Mouse (Mus musculus) gastrocnemius, postnatal 4 days (tissue): ENCODE data around the gene Gprc5c. TPM values are rescaled to one million over a fixed set of nuclear protein-coding genes. Genes with fewer than 3 reads are reported as not detected.

Experiments
- DNase-seq, 2 experiments: peaks; one replicate each; pipeline ENCODE4 v3.0.0; 2021 to 2022; ENCODE audit warnings: low spot score in 2 of 2, mixed read lengths in 2 of 2
- long read RNA-seq, 2 experiments: library from polyadenylated mRNA; stranded (forward); transcript quantifications; one replicate each; pipeline ENCODE4 v2.0.0; 2021
- total RNA-seq, 2 experiments: library from RNA; stranded (reverse); gene quantifications; 2 replicates each; pipeline ENCODE4 v1.2.3; 2021

The Gprc5c gene
- 10 to 100 TPM; 51.0 to 57.9 TPM for total RNA-seq
- long read RNA-seq, experiment 1, transcript Gprc5c-201 (4 exons, 2,200 nt) = minor isoform, 6 of 70 reads
- long read RNA-seq, experiment 1, transcript Gprc5c-202 (5 exons, 3,667 nt) = major isoform, 12 of 70 reads
- long read RNA-seq, experiment 1, partial matches to known transcripts = 27 of 70 reads
- long read RNA-seq, experiment 1, other reads (novel, unspliced or antisense) = 21 of 70 reads
- long read RNA-seq, experiment 2, transcript Gprc5c-202 (5 exons, 3,667 nt) = major isoform, 21 of 120 reads
- long read RNA-seq, experiment 2, transcript Gprc5c-201 (4 exons, 2,200 nt) = minor isoform, 11 of 120 reads
- long read RNA-seq, experiment 2, partial matches to known transcripts = 52 of 120 reads
- long read RNA-seq, experiment 2, other reads (novel, unspliced or antisense) = 33 of 120 reads

DNA sequence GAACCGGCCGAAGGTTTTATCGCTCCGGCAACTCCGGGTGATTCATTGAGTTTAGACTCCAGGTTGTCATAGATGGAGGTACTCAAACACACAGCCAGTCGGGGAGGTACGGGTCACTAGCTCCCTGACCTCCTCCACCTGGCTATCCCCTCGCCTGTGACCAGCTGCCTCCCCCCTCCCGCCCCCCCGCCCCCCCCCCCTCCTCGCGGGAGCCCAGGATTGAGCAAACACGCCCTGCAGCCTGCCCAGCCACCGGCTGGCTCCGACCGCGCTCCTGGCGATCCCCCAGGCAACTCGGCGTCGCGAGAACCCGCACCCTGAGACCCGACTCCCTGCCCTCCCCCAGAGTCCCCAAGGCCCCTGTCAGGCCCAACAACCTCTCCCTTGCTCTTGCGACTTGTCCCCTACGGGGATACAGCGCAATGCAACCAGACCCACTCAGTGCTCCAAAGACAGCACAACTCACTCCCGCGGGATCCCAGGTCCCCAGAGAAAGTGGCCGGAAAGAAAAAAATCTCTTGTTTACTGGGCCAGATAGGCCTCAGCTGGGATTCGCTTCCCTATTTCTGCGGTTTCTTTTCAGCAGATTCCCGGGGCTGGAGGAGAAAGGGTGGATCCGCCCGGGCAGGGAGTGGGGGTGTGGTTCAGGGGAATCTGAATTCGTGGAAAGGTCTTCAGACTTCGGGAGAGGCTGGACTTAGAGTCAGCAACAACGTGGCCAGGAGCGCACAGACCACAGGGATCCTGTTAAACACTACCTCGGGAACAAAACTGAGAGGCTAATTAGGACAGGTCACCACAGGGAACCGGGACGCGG, at the start of gene Gprc5c:
Gprc5c (plus strand) TSS at position 701 of the 817 bp plus-strand sequence.
- peak in 1 of 2 experiments; percentile 51 for DNase-seq

DNA sequence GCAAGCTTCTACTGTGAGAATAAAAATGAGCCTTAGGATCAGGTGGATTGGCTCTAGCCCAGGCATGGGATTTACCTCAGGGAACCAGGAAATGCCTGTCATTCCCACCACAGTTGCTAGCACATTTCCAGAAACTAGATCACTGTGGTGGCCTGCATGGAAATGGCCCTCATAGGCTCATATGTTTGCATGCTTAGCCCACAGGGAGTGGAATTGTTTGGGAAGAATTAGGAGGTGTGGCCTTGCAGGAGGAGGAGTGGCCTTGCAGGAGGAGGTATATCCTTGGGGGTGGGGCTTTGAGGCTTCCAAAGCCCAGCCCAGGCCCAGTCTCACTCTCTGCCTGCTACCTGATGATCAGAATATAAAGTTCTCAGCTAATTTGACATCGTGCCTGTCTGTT, 49.0 kb upstream of the Gprc5c start:
- no peak for DNase-seq

DNA sequence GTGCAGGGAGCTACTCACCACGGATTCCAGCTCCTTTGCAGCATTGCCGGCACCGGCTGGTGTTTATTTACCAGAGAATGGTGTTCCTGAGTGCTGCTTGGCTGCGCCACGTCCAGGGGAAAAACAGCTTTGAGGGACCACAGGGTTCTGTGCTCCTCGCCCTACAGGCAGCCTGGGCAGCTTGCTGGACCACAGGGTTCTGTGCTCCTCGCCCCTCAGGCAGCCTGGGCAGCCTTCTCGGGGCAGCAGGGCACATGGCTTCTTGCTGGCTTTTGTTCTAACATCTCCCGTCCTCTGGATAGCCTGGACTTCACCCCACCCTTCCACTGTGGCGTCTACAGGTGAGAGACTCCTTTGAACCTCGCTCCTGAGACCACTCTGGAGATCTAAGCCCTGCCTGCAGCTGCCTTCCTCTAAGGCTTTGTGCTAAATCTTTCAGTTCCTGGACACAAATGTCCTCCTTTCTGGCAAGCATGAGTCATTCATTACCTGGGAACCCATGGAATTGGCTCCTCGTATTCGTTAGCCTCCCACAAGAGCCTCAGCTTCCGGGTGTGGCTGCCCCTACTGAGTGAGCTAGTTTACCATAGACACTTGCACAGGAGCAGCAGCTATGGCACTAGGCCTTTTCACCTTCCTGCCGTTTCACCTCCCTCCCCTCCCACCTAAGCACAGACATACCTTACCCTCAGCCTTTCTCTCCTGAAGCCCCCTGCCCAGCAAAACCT, 48.2 kb upstream of the Gprc5c start:
- DNase-seq = no peak

DNA sequence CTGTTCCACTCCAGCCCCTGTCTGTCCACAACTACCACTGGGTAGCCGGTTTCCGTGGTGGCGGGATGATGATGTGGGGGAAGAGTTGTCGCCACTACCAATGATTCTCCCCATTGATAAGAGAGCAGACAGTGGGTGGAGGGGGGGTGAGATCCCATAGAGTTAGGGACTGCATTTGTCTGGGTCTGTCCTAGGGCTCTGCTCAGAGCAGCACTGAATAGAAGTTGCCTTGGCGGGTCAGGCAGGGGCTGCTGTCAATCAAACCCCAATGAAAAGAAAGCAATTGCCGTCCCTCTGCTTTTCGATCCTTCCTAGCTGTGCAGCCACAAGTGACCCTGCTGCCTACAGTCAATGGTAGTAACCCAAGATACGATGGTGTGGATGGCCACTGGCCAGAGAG, 47.0 kb upstream of the Gprc5c start:
- DNase-seq = no peak

DNA sequence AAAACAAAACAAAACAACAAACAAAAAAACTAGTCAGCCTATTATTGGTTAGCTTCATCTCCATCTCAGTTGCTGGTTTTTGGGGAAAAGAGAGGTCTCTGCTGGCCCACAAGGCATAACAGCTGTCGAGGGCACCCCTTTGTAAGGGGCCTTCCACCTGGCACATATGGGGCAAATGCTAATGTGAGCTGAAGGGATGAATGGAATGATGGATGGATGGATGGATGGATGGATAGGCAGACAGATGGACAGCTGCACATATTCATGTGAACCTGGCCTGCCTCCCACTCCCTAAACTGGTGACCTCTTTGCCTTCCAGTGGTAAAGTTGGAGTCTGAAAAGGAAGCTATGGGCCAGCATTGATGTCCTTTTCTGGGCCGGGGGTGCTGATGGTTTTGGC, 43.9 kb upstream of the Gprc5c start:
- DNase-seq = no peak

DNA sequence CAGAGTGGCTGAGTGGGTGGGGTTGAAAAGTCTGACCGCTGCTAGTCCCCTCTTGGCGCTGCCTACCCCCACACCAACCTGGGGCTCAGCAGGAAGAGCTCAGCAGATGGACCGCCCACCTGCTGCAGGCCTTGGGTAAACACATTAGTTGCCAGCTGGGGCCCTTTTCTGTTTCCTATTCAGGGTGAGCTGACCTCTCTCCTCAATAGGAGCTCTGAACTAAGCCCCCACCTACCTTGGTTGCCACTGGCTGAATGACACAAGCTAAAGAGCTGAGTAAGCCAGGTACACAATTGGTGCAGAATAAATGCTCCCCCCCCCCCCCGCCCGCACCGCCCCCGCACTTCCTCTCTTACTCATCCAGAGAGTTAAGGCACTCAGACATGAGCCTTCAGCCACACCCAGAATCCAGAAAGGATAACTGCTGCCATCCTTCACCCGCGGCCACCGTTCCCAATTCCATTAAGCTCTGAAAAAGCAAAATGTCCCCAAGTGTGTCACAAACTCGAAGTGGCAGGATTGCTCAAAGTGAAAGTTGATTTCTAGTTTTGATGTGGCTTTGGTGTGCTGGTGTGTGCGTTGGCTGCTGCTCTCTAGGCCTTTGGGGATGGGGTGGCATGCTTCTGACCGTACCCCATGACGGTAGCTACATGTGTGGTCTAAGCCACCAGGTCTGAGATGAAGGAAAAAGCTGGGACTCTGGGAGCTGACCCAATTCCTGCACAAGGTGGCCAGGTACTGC, 43.1 kb upstream of the Gprc5c start:
- DNase-seq = no peak

DNA sequence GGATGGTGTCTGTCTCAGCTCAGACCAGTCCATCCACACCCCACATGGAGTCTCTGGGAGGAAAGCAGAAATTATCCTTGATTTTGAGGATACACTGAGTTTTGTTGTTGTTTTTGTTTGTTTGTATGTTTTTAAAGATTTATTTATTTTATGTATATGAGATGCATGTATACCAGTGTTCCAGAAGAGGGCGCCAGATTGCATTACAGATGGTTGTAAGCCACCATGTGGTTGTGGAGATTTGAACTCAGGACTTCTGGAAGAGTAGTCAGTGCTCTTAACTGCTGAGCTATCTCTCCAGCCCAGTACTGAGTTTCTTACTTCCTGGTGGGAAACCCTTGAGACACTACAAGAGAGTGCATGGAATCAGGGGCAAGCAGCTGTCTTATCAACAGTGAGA, 41.6 kb upstream of the Gprc5c start:
- DNase-seq = no peak

DNA sequence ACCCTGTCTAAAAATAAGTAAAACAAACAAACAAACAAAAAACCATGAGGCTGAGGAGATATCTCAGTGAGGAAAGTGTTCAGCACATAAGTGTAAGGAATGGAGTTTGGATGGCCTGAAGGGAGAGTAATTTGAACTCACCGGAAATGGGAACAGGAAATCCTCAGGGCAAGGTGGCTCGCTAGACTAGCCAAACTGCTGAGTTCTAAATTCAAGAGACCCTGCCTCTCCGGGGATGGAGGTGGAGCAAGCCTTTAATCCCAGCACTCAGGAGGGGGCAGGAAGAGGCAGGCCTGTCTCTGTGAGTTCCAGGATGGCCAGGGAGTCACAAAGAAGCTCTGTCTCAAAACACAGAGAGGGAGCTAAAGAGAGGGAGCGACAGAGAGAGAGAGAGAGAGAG, 40.6 kb upstream of the Gprc5c start:
- no peak for DNase-seq

DNA sequence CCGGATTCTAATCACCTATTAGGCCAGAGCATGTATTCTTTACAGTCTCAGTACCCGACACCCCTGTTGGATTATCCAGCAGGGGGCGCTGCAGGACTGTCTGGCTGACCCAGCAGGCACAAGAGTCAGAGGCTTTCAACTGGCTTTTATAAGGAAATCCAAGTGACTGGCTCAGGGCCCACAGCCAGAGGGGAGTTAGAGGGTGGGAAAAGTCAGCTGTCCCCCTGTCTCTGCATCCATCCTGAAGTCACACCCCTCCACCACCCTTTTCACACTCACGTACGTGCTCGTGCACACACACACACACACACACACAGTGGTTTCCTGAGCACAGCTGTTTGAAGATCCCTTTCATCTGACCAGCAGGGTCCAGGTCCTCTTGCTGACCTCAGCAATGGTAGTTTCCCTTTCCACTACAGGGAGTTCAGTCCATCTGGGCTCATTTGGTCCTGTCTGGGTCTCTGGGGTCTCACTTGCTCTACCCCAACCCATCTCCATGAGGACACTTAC, 38.2 kb upstream of the Gprc5c start:
- DNase-seq = peak; percentile 92 to 95

DNA sequence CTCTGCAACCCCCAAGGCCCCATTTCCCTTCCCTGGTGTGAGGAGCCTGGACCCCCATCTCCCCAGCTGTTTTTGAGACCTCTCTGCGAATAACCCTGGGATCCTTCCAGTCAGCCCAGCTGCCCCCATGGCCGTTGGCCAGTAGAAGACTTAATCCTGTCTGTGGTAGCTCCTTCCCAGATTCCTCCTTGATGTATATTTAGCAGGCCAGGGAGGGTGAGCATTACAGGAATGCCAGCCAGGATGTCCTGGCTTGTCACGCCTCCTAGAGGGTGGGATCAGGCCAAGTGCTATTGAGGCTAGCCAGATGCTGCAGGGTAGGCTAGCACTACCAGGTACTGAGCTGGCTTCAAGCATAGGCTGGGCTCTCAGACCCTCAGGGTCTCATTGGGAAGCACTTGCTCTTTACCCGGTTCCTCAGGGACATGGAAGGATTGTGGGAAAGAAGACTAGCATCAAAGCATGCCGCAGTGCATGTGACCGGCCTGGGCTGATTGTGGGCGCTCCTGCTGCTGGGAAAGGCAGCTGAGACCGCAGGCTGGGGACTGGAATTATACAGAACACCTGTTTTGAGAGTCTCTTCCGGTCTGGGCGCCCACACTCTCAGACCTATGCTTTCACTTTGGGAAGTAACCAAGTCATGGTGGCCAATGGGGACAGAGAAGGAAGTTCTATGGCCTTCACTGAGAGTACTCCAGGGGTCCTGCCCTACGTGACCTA, 35.9 kb upstream of the Gprc5c start:
- DNase-seq = no peak

DNA sequence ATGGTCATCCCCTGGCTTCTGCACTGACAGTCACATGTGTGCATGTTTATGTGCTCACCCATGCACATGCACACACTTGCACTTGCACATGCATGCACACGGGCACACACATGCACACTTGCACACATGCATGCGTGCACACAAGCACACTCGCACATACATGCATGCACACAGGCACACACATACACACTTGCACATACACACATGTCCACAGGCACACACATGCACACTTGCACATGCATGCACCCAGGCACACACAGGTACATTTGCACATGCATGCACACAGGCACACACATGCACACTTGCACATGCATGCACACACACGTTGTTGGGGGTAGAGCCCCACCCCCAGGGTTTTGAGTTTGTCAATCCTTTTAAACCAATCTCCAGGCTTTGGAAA, 34.0 kb upstream of the Gprc5c start:
- DNase-seq = no peak

DNA sequence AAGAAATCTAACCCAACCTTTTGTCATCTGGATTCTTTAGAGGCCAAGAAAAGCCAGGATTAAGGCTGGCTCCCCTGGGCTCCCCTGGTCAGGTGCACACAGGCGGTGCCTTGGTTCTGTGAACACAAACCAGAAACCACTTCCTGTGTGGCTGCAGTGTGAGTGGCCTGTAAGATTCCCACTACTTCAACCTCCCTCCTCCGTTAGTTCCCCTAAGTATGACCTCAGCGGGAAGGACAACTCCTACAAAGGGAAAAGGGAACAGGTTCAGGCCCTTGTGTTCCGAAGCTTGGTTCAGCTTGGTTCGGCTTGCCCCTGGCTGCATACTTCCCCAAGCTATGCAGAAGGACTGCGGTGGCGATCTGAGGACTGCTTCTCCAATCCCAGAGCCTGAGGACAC, 32.8 kb upstream of the Gprc5c start:
- no peak for DNase-seq

DNA sequence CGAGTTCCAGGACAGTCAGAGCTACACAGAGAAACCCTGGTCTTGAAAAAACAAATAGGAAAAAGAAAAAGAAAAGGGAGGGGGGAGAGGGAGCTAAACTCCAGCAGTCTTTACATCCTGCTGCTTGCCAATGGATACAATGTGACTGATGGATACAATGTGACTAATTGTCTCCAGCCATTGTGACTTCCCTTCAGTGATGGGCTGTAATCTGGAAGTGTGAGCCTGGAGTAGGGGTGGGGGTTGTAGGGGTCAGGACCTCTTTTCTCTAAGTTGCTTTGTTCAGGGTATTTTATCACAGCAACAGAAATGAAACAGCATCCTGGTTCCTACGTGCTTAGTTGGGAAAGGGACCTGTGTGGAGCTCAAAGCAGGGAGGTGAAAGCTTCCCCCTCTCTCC, 31.8 kb upstream of the Gprc5c start:
- no peak for DNase-seq

DNA sequence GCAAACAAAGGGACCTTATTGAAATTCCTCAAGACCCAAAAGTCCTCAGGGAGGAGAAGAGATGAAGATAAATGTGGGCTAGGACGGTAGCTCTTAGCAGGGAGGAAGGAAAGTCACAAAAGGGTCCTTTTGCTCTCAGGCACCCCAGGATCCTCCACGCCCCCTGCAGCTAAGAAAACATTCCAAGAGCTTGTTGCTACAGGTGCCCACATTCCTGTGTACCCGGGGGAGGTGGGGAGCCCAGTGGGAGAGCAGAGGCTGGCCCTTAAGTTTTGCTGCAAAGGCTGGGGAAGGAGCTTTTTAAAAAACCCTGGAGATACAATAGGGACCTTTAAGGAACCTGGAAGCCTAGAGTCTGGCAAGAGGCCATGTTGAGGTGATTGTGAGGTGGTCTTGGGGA, 30.5 kb upstream of the Gprc5c start:
- DNase-seq = no peak

DNA sequence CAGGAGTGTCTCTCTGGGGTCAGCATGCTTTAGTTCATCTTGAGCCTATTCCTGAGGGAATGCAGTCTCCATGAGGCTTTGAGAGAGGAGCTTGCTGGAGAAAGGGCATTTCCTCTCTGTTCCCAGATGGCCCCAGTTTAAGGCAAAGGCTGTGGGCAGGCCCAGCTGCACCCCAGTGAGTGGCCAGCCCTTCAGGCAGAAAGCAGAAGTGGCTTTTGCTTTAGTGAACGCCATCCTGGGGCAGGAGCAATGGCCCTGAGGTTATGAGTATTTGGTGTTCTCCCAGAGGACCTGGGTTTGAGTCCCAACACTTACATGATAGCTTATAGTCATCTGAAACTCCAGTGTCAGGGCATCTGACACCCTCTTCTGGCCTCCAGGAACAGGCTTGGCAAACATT, 29.6 kb upstream of the Gprc5c start:
- no peak for DNase-seq

DNA sequence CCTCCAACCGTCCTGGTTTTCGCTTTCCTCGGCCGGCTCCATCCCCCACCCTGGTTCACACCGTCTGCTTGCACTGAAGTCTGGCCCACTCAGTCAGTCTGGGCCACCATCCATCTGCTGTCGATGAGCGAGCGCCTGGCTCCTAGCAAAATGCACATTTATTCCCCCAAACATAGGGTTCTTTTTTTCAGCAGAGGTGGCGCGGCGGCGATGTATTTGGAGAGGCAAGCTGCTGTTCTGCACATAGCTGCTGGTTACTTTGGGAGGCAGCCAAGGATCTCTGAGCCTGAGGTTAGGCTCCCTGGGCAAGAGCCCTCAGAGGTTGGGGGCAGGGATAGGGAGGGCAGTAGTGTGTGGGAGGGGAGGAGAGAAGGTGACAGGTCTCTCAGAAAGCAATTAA, 28.2 kb upstream of the Gprc5c start:
- peak in 1 of 2 experiments; percentile 49 for DNase-seq

DNA sequence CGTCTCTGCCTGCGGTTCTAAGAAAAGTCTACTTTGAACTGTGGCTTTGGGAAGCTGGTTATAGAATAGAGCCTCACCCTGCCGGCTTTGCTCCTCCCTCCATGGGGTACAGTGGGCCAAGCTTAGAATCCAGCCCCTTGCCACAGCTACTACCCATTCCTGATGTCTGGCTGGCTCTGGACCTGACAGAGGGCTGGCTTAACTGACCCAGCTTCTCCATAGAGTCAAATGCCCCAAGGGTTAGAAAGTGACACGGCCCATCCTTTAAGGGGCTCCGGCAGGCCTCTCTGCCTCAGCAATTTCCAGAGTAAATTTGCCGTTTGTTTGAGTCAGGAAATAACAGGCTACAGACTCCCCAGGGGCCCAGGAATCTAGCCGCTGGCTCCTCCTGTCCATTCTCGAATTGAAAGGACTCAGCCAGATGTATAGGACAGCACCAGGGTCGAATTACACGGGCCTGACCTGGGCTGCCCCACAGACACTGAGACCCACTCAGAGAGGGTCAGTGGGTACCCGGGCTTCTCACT, 27.7 kb upstream of the Gprc5c start:
- DNase-seq = no peak

DNA sequence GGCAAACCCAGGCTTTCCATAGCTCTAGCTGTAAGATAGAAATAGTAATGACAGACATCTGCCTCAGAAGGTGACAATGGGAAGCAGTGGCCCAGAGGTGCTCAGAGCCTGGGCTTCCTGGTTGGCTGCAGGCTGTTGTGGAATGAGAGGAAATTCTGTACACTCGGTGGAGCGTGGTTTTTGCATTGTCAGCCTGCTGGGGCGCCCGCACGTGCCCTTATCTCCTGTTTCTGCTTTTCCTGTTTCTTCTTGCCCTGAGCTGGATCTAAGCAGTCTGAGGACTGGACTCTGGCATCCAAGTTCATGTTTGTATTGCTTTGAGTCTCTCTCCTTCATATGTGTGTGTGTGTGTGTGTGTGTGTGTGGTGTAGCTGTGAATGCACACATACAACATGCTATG, 24.3 kb upstream of the Gprc5c start:
- no peak for DNase-seq

DNA sequence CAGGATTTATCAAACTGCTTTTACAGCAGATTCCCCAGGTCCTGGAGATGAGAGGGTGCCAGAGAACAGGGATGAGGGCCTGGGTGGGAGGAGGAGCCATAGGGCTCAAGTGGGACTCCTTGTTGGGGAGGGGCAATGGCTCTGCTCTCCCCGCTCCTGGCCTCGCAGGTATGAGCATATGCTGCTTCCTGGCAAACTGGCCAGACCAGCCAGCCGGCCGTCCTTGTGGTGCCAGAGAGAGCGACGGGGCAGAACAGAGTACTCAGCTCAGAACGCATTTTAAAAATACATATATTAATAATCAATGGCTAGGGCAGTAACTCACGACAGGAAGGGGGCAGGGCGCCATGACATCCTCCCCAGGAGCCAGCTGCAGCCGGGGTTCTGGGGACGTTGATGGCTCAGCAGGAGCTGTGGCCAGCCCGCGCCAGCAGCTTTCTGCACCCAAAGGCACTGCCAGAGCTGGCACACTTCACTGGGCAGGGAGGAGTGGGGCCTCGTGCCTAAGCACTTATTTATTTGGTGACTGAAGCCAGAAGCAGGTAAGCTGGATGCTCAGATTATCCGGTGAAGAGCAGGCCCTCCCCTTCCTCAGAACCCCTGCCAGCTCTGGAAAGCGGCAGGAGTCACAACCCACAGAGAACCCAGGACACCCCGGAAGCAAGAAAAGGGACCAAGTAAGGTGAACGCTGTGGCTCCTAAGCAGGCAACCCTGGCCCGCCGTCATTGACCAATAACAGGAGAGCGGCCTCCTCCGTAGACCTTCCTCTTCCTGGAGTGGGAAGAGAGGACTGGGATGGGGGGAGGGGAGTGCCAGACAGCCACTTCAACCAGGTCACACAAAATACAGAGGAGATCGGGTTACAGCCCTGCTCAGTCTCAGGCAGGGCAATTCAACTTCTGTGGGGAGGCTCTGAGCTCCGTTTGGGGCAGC, 21.2 kb upstream of the Gprc5c start:
- peak; percentile 42 to 61 for DNase-seq
